Mouse (Mus musculus) liver, postnatal 0 days (tissue): ENCODE measurements around the gene Fbxl18.

Source experiments
- CTCF ChIP-seq: sonication (generic); IDR thresholded peaks from 2 replicates; pipeline ENCODE4 v1.5.1; 2016; ENCODE audit warnings: antibody characterized with exemption, low read depth
- EP300 ChIP-seq: IDR thresholded peaks from 2 replicates; pipeline ENCODE4 v1.6.1; 2016; ENCODE audit warnings: antibody characterized with exemption, low read depth, mild to moderate bottlenecking

- TF ChIP-seq CTCF (no peak), EP300 (no peak)
Observed at GRCm38 (mm10) chr5:142876896-142877295, 18.3 kb downstream of the Fbxl18 start.
